Mouse (Mus musculus): ENCODE data around the gene Gm10134. TPM values are rescaled to one million over a fixed set of nuclear protein-coding genes. Genes with fewer than 3 reads are reported as not detected.
"Not testable (repeated sequence)": the region's sequence is repeated elsewhere in the genome, so short reads cannot be mapped to it uniquely, and the experiment has no call there.

The Gm10134 gene
- polyA plus RNA-seq (2012; ENCODE audit: insufficient read depth, insufficient read length, missing spikeins), result not detected in 2 replicates

DNA sequence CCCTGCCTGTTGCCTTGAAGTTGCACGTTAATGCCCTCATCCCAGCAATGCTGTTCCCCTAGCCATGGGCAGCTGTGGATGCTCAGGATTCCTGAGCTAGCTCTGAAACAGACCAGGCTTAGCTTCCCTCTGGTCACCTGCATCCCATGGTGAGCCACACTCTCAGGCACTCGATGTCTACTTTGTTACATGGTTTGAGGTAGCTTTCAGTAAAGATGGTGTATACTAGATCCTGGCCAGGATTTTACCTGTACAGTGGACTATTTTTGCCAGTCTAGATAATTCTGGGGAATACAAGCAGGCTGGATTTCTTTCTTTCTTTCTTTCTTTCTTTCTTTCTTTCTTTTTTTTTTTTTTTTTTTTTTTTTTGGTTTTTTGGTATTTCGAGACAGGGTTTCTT lies at the start of gene Gm10134:
Gene Gm10134, plus strand, starts transcription at position 301 of the 400 bp plus-strand sequence.
- H3K4me1 ChIP-seq (ENCODE audit: control insufficient read depth, insufficient read depth, insufficient read length, low read length), result no peaks in the 10 kb centered on the region
- no peak within 1 kb of the TSS for H3K27ac ChIP-seq (replicated peaks; ENCODE audit: low read depth, low read length)
- no peak within 1 kb of the TSS for H3K4me3 ChIP-seq (ENCODE audit: insufficient read depth, low read depth, low read length)

DNA sequence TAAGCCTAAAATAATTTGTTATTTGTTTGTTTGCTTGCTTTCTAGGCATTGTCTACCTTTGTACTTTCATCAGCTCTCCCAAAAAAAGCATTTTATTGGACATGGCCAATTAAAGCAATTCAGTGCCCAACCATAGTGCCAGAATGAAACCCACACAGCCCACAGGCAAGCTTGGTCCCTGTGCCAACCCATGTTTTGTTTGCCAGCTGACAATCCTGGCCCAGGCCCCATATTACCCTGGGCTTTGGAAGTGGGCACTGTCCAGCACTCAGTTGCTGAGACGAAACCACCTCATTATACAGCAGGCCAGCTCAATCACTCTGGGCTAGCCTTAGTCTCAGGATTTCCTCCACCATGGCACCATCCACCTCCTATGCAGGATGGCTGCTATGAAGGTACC lies 49.3 kb upstream of the Gm10134 start:
- Histone ChIP-seq H3K4me3 (ENCODE audit: insufficient read depth, low read depth, low read length) (no peak overlapping the region), H3K27ac (replicated peaks; ENCODE audit: low read depth, low read length) (no peak overlapping the region), H3K4me1 (ENCODE audit: control insufficient read depth, insufficient read depth, insufficient read length, low read length) (no peaks in the 10 kb centered on the region)

- H3K4me3 ChIP-seq (ENCODE audit: insufficient read depth, low read depth, low read length), result no peak overlapping the region
- H3K27ac ChIP-seq (replicated peaks; ENCODE audit: low read depth, low read length), result no peak overlapping the region
- H3K4me1 ChIP-seq (ENCODE audit: control insufficient read depth, insufficient read depth, insufficient read length, low read length), result peaks cover 6% of the 10 kb centered on the region
Observed at GRCm38 (mm10) chr2:28463919-28464318, 42.0 kb upstream of the Gm10134 start.

GRCm38 (mm10) chr2:28464919-28465318 lies 41.0 kb upstream of the Gm10134 start:
- no peak overlapping the region for H3K4me3 ChIP-seq (ENCODE audit: insufficient read depth, low read depth, low read length)
- H3K27ac ChIP-seq (replicated peaks; ENCODE audit: low read depth, low read length), result no peak overlapping the region
- peaks cover 6% of the 10 kb centered on the region for H3K4me1 ChIP-seq (ENCODE audit: control insufficient read depth, insufficient read depth, insufficient read length, low read length)

- peaks cover 6% of the 10 kb centered on the region for H3K4me1 ChIP-seq (ENCODE audit: control insufficient read depth, insufficient read depth, insufficient read length, low read length)
- H3K4me3 ChIP-seq (ENCODE audit: insufficient read depth, low read depth, low read length), result no peak within 1 kb of the TSS
- H3K27ac ChIP-seq (replicated peaks; ENCODE audit: low read depth, low read length), result no peak within 1 kb of the TSS
Observed at GRCm38 (mm10) chr2:28465836-28466518, 39.9 kb upstream of the Gm10134 start, which contains the start of gene 1700007K13Rik. Gene 1700007K13Rik, minus strand, starts transcription at chr2:28466332.

DNA sequence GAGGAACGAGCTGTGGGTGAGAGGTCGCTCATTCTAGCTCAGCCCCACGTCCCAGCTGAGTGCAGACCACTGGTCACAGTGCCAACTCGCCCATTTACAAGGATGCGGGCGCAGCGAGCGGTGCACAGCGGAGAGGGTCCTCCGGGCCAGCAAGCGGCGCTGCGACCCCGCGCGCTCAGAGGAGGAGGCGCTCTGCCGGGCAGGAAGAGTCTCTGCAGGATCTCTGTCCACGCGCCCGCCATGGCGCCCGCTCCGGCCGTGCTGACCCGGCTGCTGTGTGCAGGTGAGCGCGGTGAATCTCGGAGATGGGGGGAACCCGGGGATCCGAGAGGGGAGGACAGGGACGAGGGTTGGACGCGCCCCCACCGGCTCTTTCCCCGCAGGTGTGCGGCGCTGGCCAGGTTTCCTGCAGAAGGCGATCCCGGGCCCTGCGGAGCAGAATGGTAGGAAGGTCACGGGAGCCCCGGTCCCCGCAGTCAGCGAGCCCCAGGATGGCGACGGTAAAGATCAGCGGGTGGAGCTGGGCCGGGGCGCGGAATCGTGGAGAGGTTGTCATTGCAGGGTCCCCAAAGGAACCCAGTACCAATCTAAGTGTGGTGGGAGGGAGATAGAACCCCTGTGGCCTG lies 37.9 kb upstream of the Gm10134 start, which contains the start of gene Mrps2:
Gene Mrps2, plus strand, starts transcription at position 207 of the 626 bp plus-strand sequence.
- Histone ChIP-seq H3K4me1 (ENCODE audit: control insufficient read depth, insufficient read depth, insufficient read length, low read length) (peaks cover 6% of the 10 kb centered on the region), H3K27ac (replicated peaks; ENCODE audit: low read depth, low read length) (peak within 1 kb of the TSS; percentile 68), H3K4me3 (ENCODE audit: insufficient read depth, low read depth, low read length) (peak within 1 kb of the TSS; percentile 97)

GRCm38 (mm10) chr2:28468486-28469225 lies 37.2 kb upstream of the Gm10134 start:
- Histone ChIP-seq H3K27ac (replicated peaks; ENCODE audit: low read depth, low read length) (peak overlapping the region; percentile 68), H3K4me1 (ENCODE audit: control insufficient read depth, insufficient read depth, insufficient read length, low read length) (peaks cover 6% of the 10 kb centered on the region), H3K4me3 (ENCODE audit: insufficient read depth, low read depth, low read length) (peak overlapping the region; percentile 97)

DNA sequence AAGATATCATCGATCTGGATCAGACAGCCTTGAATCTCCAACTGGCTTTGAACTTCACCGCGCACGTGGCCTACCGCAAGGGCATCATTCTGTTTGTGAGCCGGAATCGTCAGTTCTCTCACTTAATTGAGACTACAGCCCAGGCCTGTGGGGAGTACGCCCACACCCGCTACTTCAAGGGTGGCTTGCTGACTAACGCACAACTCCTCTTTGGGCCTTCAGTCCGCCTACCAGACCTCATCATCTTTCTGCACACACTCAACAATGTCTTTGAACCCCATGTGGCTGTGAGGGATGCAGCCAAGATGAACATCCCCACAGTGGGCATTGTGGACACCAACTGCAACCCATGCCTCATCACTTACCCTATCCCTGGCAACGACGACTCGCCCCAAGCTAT lies 36.4 kb upstream of the Gm10134 start:
- peaks cover 6% of the 10 kb centered on the region for H3K4me1 ChIP-seq (ENCODE audit: control insufficient read depth, insufficient read depth, insufficient read length, low read length)
- no peak overlapping the region for H3K27ac ChIP-seq (replicated peaks; ENCODE audit: low read depth, low read length)
- H3K4me3 ChIP-seq (ENCODE audit: insufficient read depth, low read depth, low read length), result no peak overlapping the region

DNA sequence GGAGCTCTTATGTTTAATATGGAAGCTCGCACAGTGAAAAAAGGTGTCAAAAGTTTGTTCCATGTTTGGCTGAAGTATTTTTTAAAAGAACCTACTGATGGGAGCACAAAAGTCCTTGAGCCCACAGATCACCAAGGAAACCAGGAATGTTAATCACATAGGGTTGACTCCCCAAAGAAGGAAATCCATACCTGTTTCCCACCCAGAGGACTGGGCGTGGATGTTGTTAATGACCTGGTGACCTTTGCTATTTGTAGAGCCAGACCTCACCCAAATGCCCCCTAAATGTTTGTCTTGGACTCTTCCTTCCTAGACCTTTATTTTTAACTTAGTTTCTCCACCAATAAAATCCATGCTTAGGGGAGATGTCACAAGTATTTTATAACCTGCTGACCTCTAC lies 35.3 kb upstream of the Gm10134 start:
- Histone ChIP-seq H3K27ac (replicated peaks; ENCODE audit: low read depth, low read length) (no peak overlapping the region), H3K4me3 (ENCODE audit: insufficient read depth, low read depth, low read length) (no peak overlapping the region), H3K4me1 (ENCODE audit: control insufficient read depth, insufficient read depth, insufficient read length, low read length) (peaks cover 6% of the 10 kb centered on the region)

GRCm38 (mm10) chr2:28472011-28472410 lies 33.9 kb upstream of the Gm10134 start:
- H3K4me1 ChIP-seq (ENCODE audit: control insufficient read depth, insufficient read depth, insufficient read length, low read length); H3K4me3 ChIP-seq (ENCODE audit: insufficient read depth, low read depth, low read length); H3K27ac ChIP-seq (replicated peaks; ENCODE audit: low read depth, low read length): not testable (repeated sequence)

GRCm38 (mm10) chr2:28477993-28478392 lies 27.9 kb upstream of the Gm10134 start:
- H3K4me3 ChIP-seq (ENCODE audit: insufficient read depth, low read depth, low read length); H3K4me1 ChIP-seq (ENCODE audit: control insufficient read depth, insufficient read depth, insufficient read length, low read length); H3K27ac ChIP-seq (replicated peaks; ENCODE audit: low read depth, low read length): not testable (repeated sequence)

- Histone ChIP-seq H3K27ac (replicated peaks; ENCODE audit: low read depth, low read length) (no peak overlapping the region), H3K4me1 (ENCODE audit: control insufficient read depth, insufficient read depth, insufficient read length, low read length) (no peaks in the 10 kb centered on the region), H3K4me3 (ENCODE audit: insufficient read depth, low read depth, low read length) (no peak overlapping the region)
Observed at GRCm38 (mm10) chr2:28479208-28480204, 26.4 kb upstream of the Gm10134 start.

DNA sequence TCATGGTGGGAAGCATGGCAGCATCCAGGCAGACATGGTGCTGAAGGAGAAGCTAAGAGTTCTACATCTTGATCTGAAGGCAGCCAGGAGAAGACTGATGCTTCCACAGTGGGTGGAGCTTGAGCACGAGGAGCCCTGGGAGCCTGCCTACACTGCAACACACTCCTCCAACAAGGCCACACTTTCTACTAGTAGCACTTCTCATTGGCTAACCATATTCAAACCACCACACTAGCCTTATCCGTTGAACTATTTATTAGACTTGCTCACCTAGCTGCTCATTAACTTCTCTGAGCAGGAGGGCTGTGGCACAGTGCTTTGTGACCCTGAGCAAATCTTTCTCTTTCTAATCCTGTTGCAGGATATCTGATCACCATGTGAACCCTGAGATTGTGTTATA lies 22.0 kb upstream of the Gm10134 start:
- Histone ChIP-seq H3K4me1 (ENCODE audit: control insufficient read depth, insufficient read depth, insufficient read length, low read length) (no peaks in the 10 kb centered on the region), H3K27ac (replicated peaks; ENCODE audit: low read depth, low read length) (no peak overlapping the region), H3K4me3 (ENCODE audit: insufficient read depth, low read depth, low read length) (no peak overlapping the region)

DNA sequence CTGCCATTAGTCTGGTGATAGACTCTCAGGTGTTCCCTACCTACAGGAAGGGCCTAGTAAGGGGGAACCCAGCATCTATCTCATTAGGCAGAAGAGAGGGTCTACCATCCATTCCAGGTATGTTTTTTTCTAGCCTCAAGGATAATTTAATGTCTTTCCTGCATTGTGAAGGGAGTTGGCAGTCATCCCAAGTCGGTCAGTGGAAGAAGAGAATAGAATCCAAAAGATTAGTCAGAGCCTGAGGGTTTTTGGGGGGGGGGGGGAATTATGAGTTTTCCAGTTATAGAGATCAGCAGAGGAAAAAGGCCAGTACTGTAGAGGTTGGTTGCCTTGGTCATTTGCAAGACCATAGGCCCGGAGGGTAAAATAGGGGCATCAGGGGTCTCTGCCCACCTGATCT lies 11.4 kb upstream of the Gm10134 start:
- H3K27ac ChIP-seq (replicated peaks; ENCODE audit: low read depth, low read length), result no peak overlapping the region
- H3K4me3 ChIP-seq (ENCODE audit: insufficient read depth, low read depth, low read length), result no peak overlapping the region
- H3K4me1 ChIP-seq (ENCODE audit: control insufficient read depth, insufficient read depth, insufficient read length, low read length), result no peaks in the 10 kb centered on the region

Measured in brown adipose tissue, adult 24 weeks (tissue).